Mouse (Mus musculus) lung, postnatal 10 days (tissue): ENCODE measurements at regions not wholly inside any gene's neighbourhood (a gene's known extent, or its start where the extent isn't known, plus 50 kb on each side); places are given as distances from the start of the nearest gene placed in this dataset.

ENCODE experiments used
- DNase-seq: peaks from one replicate; pipeline ENCODE4 v3.0.0; 2021

GRCm38 (mm10) chr13:16763746-16764145 lies 752.1 kb downstream of the Inhba start:
- DNase-seq = peak; percentile 49

GRCm38 (mm10) chr13:16769409-16769808 lies 757.8 kb downstream of the Inhba start:
- DNase-seq = no peak

DNA sequence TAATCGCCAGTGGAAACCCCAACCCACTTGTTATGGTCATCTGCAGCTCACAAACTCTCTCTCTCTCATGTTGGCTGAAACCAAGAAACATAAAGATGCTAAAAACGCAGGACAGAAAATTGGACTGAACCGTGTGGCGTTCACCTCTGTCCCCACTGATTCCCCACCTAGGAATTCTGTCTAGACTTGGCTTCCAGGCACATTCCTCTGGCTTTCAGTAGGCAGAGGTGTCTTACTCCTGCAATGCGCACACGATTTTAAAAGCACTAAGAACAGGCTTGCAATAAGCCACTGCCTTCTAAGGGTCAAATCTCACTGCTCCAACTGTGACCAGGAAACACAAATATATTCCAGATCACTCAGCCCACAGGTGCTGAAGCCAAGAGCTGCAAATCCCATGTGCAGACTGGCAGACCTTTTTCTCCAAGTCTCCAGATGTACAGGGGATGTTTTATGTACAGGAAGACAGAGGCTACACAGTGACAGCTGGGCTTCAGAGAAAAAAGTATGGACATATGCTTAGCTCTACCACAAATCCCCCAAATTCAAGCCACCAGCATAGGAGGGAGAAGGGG lies 758.3 kb downstream of the Inhba start:
- DNase-seq = no peak

GRCm38 (mm10) chr13:16771845-16772244 lies 760.2 kb downstream of the Inhba start:
- DNase-seq = no peak

DNA sequence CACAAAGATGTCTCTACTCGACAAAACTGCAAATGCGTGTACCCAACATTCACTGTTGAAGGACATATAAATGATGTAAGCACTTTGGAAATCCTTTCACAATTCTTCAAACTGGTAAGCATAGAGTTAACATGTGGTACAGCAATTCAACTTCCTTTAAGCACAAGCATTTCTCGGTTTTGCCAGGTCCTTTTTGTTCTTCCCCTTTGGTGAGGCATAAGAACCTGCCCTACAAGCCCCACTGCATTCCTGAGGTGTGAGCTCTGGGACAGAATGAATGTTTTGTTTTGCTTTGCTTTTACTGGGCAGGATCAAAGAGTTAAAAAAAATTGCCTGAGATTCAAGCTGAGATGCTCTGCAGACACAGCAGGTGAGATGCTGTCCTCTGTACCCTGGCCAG lies 793.9 kb downstream of the Inhba start:
- no peak for DNase-seq
